Mouse (Mus musculus) adrenal gland, postnatal 25 days (tissue): Measurements from ENCODE around the gene Srsf5. TPM values are rescaled to one million over a fixed set of nuclear protein-coding genes. Genes with fewer than 3 reads are reported as not detected.

Experiments
- DNase-seq: peaks from one replicate; pipeline ENCODE4 v3.0.0; 2021; ENCODE audit warnings: mixed read lengths
- total RNA-seq: library from RNA; stranded (reverse); gene quantifications from 2 replicates; pipeline ENCODE4 v1.2.3, GENCODE M21; 2021

Gene Srsf5
- total RNA-seq, 1 experiment from 2014 or later, result 500 TPM

- no peak for DNase-seq
These were observed 52.3 kb downstream of the Srsf5 start for GRCm38 (mm10) chr12:80997652-80998051.

DNA sequence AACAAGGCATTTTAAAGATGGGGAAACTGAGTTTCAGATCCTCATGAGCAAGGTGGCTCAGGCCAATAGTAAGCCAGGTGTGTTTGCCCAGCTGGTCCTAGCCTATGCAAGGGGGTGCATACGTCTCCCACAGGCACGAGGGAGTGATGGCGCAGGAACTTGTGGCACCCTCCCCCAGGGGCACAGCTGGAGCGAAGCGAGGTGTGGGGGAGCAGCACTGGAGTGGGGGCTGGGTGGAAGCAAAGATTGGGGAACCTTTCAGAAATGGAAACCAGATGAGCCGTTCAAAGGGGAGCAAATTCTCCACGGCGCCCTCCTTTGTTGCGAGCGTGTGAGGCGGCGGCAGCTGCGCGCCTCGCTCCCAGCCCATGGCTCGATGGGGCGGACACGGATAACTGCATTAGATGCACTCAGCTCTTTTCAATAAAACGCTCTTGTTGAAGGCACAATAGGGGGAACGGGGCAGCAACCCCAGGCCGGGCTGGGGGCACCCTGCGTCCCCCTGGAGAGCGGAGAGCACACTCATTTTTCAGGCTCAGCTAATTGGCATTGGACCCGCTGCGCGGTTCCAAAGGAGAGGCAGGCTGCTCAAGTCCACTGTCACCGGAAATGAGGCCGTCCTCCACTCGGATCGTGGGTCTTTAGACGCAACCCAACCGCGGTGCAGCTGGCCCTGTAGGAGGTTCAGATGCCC, 53.4 kb downstream of the Srsf5 start:
- no peak for DNase-seq

Other genes with a start within 250 kb of the Srsf5 start
- 0.09 TPM in 1 of 2 replicates, not detected in the other for gene Ccdc177, start 184.8 kb upstream of the Srsf5 start, total RNA-seq
- 50.2 and 54.2 TPM in 2 replicates for gene Susd6, start 155.0 kb upstream of the Srsf5 start, total RNA-seq
- 6.0 TPM in 1 of 2 replicates, not detected in the other for gene Slc10a1, start 23.2 kb downstream of the Srsf5 start, total RNA-seq
- gene Smoc1, start 81.3 kb downstream of the Srsf5 start, total RNA-seq, result 132 and 152 TPM in 2 replicates